Mouse (Mus musculus): ENCODE results near the gene Stat2.
"Not testable (repeated sequence)": the region's sequence is repeated elsewhere in the genome, so short reads cannot be mapped to it uniquely, and the experiment has no call there.

The Stat2 gene

DNA sequence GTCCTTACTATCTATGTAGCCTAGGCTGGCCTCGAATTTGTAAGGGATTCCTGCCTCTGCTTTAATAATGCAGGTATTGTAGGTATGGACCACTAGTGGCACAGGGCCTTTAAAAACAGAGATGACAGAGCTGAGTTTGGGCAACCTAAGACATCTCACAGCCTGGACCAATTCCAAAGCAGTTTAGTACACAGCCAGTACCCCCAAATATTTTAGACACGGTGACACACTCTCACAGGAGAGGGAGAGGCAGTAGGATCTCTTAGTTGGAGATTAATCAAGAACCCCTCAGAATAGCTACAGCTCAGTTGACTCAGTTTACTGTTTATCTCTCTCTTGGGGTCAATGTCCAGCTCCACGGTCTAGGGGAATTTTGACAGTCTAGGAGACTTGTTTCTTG, 32.0 kb downstream of the Stat2 start:
- peak; percentile 28 for DNase-seq

DNA sequence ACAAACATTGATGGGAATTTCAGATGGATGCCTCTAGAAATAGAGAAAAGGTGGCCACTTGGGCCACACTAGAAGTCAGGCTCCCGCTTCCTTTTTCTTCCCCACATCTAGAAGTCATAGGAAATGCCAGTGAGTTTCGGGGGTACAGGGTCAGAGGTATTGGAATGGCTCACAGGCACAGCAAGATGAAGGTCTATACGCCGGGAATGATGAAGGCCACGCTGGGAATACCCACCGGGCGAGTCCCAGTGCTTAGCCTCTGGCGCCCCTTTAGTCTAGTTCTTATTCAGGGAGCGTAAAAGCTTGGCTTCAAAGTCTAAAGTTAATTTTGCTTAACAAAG, 32.4 kb downstream of the Stat2 start:
- DNase-seq, result no peak

DNA sequence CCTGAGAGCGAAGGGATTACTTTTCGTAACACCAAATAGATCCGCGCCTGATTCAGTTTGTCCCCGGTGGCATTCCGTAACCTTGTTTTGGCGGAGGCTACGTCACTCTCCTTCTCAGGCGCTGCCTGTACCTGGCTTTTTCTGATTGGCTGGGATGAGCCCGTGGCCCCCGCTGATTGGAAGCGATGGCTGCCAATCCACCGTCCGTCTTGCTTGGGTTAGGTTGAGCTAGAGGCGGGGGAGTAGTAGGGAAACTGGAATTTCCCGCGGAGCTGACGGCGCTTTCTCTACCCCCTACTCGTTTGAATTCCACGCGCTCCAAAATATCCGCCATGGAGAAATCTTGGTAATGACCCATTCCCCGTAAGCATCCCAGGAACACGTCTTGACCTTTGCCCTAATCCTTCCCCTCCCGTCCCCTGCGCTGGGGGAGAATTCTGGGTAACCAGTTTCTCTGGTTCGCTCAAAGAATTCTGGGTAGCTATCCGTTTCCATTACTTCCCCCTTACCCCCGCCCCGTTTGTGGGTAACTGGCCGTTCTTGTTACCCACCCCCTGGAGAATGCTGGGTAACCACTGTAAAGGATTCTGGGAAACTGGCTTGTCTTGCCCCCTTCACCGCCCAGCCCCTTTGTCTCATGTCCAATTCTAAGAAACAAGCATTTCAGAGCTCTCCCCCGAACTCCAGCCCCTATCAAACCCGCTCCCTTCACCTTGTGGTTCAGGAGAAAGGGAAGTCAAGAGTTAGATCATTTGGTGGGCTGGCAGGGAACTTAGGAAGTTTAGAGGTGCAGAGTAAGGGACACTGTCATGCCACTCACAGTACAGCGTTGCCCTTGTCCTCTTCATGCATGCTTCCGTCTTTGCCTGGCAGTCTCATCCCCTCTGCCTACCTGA, 33.0 kb downstream of the Stat2 start, which contains the start of gene Pan2:
Gene Pan2 (plus strand): TSS at position 210 of the 896 bp plus-strand sequence.
- peak; percentile 100 for DNase-seq

DNA sequence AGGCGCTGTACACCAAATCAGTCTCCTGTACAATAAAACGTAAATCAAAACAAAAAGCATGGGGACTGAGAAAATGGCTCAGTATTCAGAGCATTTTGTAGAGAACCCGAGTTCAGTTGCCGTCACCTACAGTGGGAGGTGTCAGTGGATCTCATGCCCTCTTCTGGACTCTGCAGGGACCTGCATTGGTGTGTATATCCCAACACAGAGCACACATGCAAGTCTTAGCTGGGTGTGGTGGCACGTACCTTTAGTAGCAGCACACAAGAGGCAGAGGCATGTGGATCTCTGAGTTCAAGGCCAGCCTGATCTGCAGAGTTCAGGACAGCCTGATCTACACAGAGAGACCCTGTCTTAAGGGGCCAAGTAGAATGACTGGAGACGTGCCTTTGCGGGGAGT, 39.3 kb downstream of the Stat2 start:
- DNase-seq, result no peak

DNA sequence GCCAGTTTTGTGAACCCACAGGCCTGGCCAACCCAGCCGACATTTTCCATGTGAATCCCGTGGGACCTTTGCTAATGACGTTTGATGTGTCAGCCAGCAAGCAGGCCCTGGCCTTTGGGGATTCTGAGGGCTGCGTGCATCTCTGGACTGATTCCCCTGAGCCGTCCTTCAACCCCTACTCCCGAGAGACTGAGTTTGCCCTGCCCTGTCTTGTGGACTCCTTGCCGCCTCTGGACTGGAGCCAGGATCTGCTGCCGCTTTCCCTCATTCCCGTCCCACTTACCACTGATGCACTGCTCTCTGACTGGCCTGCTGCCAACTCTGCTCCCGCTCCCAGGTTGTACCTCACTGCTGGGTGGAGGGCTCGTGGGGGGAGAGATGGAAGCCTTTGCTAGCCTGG, 39.8 kb downstream of the Stat2 start:
- no peak for DNase-seq

DNA sequence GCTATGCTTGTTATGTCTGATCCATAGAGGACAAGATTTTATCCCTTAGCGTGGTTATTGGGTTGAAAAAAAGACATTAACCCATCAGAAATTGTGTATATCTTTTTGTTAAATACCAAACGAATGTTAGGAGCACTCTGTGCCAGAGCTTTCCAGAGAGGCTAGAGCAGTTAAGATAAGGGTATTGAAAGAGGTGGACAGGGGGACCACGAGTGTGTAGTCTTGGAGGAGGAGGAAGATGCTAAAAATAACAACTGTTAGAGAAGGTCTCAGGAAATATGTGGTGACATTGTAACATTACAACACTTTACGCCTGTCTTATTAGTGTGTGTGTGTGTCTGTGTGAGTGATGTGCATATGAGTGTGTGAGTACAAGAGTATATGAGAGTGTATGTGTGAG, 40.5 kb downstream of the Stat2 start:
- no peak for DNase-seq

DNA sequence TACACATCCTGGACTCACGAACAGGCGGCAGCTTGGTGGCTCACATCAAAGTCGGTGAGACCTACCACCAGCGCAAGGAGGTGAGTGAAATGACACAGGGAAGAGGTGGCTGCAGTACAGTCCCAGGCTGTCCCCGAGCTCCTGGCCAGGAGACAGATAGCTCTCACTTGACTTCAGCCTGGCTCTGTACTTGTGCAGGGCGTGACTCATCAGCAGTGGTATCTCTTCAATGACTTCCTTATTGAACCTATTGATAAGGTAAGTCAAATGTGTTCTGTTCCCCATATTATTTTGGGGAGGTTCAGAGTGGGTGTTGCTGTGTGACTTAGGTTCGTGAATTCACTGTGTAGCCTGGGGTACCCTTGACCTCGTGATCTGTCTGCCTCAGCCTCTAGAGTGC, 45.2 kb downstream of the Stat2 start:
- no peak for DNase-seq

DNA sequence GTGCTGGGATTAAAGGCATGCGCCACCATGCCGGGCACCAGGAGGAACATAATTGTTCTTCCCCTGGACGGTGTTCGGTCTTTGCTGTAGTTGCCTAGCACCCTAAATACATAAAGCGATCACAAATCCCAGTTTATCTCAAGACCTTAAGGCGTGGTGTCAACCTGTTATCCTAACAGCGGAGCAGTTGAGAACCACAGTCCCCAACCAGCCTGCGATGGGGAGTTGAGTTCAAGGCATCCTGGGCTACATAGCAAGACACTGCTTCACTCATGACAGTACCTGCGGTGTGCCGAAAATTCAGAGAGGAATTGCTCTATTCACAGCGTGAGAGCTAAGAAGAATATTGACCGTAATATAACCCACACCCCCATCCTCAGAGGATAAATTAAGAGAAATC, 51.3 kb downstream of the Stat2 start:
- no peak for DNase-seq

DNA sequence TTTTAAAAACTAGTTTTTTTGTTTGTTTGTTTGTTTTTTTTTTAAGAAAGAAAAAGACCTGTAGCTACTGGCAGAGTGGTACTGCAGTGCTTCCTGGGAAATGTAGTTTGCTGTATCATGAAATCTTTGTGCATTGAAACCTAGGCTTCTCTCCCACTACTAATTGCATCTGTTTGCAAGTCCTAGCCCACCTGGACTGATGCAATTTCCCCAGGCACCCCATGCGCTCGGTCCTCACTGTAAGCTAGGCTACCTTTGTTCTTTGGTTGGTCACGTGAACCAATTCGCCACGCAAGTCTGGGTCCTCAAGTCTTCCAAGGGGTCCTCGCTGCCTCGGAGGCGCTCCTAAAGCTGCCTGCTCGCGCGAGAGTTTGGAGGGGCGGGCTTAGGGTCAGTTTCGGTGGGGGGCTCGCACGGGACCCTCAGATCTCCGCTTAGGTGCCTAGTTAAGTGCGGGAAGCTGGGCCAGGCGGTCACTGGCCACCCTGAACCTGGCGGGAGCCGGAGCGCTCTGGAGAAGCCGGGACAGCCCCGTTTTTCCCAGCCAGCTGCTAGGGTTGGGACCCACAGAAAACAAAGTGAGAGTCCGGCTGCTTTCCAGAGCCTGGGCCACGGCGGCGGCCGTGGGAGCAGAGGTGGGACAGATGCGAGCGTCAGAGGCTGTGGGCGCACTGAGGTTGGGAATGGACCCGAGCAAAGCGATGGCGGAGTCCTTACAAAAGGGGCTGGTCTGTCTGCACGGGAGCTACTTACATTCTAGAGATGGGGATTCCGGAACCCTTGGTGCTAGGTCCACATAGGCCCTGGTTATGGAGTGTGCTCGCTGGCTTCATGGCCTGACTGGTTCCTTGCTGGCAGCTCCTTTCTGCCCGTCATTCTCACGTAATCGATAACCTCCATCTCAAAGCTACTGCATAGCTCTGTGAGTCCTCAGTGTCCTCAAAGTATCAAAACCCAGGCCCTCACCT, 52.1 kb downstream of the Stat2 start, which contains the start of gene Cnpy2:
Gene Cnpy2 (plus strand): TSS at position 319 of the 968 bp plus-strand sequence.
- DNase-seq, result peak; percentile 90

DNA sequence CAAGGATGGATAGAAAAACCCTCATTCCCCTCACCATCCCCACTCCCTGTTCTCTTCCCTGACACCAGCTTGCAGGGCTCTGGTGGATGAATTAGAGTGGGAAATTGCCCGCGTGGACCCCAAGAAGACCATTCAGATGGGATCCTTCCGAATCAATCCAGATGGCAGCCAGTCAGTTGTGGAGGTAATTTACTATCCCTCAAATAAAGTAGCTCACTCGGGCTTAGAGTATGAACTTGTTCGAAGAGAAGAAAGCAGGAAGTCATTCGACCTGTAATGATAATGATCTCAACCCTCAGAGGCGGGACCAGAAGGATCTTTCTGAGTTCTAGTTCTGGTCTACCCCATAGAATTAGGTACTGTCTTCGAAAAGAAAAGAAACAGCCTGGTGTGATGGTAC, 53.2 kb downstream of the Stat2 start:
- no peak for DNase-seq

DNA sequence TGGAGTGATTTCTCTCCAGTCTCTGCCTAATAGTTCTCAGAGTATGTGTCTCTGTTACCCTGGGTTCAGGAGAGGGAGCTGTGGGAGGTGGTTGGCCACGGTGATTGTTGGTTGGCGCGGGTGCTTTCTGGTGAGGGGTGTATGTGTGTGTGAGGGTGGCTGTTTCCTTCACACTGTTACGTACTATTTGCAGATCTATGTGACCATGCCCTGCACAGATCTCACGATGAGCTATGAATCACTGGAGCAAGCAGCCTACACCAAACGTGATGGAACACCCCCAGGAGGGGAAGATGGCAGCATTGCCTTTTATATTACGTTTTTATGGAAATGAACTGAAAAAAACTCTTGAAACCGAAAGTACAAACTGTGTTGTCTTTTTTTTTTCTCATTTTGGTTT, 56.5 kb downstream of the Stat2 start:
- no peak for DNase-seq

DNA sequence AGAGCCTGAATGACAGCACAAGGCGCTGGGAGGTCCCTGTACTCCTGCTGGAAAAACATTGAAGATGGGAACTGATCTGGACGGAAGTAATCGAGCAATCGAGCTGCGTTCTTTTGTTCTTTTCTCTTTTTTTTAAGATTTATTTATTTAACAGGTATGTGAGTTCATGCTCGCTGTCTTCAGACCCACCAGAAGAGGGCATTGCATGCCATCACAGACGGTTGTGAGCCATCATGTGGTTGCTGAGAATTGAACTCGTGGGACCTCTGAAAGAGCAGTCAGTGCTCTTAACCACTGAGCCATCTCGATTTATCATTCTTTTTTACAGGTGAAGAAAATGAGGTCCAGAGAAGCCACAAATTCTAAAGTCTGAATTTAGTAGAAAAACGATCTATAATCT, 57.3 kb downstream of the Stat2 start:
- no peak for DNase-seq

DNA sequence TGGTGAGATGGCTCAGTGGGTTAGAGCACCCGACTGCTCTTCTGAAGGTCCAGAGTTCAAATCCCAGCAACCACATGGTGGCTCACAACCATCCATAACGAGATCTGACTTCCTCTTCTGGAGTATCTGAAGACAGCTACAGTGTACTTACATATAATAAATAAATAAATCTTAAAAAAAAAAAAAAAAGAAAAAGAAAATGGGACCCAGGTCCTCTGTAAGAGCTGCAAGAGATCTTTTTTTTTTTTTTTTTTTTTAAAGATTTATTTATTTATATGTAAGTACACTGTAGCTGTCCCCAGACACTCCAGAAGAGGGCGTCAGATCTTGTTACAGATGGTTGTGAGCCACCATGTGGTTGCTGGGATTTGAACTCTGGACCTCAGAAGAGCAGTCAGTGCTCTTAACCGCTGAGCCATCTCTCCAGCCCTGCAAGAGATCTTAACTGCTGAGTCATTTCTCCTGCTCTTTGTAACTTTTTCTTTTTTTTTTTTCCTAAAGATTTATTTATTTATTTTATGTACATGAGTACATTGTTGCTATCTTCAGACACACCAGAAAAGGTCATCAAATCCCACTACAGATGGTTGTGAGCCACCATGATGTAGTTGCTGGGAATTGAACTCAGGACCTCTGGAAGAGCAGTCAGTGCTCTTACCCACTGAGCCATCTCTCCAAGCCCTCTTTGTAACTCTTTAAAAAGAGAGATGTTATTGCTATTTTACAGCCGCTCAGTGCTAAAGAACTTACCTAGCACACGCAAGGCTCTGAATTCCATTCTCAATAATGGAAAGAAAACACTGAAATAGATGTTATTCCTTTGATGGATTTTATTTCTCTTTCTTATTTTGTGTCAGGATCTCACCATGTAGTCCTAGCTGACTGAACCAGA, 62.2 kb downstream of the Stat2 start:
- DNase-seq, result not testable (repeated sequence)

DNA sequence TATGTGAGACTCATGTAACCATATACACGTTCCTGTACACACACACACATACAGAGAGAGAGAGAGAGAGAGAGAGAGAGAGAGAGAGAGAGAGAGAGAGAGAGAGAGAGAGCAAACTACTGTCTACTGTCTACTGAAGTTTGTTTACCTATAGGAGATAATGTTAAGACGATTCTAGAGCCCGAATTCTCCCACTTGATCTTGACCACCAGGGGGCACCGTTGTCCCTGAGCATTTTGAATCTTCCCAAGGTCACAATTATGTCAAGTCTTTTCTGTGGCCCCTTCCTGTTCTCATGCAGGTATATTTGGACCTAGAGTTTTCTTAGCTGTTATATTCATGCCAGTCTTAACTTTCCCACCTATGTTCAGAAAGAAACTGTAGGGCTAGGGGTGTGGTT, 65.2 kb downstream of the Stat2 start:
- DNase-seq, result peak; percentile 86

DNA sequence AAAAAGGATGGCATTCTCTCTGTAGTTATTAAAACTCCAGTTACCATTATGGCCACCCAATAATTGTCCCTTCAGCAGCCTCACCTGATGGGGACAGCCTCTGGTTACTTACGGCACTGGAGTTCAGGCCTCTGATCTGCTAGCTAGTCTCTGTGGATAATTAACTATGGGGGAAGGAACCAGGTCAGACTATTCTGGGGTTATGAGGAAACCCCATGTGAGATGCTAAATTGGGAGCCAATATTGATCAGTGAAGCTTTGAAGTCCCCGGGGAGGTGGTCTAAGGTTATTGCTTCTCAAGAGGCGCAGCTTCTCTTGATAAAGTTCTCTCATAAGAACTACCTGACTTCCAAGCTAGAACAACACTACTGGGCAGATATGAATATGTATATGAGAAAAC, 65.8 kb downstream of the Stat2 start:
- DNase-seq, result peak; percentile 54

DNA sequence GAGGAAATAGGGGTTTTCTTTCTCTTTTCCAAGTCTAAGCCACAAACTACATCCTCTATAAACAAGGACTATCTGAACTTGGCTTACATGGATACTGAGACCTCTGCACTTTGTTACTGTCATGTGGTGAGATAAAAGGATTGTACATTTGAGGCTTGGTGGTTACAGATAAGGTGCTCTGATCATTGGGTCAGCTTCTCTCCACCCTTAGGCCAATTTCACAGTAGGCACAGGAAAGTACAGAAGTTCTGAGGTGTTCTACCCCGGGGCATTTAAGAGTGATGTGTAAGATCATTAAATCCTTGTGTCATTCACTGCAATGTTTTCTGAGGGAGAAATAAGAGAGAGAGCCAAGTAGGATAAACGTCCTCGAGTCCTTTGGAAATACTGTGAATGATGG, 66.2 kb downstream of the Stat2 start:
- DNase-seq, result no peak

DNA sequence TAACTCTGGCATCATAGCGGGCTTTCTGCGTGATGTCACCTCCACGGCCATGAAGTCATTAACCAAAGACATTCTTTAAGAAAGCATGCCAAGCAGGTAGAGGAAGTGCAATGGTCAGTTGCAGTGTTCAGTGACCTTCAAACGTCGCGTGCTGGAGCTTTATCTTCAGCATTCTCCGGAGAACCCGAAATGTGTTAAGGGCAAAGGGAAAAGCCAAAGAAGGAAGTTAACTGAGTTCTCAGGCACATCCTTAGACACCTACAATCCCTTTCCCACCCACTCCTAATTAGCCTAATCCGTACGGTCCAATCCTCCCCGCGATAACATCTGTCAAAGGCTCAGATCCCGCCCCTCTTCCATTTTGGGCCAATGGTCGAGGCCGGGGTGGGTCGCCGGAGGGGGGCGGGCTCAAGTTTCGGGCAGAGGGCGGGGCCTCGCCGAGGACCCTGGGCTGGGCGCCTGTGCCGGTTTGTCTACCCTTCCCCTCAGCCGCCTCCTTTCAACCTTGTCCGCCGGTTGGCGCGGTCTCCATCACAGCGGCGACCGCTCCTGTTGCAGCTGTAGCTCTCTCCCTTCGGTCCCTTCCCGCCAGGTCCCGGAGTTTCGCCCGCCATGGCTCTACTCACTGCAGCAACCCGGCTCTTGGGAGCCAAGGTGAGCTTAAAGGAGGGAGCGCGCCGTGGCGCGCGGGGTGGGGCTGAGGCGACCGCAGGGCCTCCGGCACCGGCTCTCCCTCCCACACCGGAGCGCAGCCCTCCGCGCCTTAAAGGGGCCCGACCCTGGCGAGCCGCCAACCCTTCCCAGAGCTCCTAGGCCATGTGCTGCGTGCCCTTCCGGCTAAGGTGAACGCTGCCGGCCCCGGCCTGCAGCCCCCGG, 67.2 kb downstream of the Stat2 start, which contains the start of gene Cs:
Gene Cs (plus strand): TSS at position 429 of the 876 bp plus-strand sequence.
- peak; percentile 98 for DNase-seq

DNA sequence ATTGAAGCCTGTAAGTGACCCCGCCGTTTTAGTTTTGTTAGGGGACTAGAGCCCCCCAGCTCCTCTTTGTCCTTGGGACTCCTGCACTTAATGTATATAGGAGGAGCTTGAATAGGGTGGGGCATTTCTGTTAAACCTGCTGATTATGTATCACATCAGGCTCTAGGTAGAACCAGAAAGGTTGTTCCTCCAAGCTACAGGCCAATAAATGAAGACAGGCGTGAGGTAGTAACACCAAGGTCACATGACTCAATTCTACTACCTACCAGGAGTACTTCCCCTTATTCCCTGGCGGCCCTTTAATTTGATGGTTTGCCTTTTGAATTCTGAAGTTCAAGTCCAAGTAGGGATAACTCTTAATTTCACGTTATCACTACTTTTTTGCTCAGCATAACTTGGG, 68.1 kb downstream of the Stat2 start:
- peak; percentile 35 for DNase-seq

DNA sequence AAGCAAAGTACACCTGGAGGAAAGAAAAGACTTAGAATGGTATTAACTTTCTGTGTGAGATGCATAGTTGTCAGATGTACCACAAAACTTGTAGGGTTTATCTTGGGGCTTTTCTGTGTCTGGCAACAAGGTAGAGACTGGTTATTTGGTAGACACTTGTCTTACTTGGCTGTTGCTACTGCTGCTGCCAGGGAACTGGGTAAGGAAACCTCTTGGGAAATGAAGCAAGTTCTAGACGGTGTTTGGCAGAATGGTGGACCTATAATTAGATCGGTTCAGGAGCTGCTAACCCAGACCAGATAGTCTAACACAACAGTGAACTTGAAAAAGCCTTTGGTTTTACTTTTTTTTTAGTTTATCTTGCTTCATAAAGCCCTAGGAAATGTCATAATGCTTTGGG, 68.6 kb downstream of the Stat2 start:
- DNase-seq, result no peak

DNA sequence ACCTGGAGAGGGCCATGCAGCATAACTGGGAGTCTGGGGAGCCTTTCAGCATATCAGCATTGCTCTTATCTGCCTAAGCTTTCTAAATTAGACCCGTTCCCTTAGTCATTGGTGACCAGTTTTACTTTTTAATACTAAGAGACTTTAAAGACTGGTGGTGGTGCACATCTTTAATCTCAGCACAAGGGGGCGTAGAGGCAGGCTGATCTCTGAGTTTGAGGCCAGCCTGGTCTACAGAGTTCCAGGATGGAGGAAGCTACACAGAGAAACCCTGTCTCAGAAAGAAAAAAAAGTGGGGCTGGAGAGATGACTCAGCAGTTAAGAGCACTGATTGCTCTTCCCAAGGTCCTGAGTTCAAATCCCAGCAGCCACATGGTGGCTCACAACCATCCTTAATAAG, 69.9 kb downstream of the Stat2 start:
- no peak for DNase-seq
